7 mouse cellular contexts compared by ENCODE assay signal in genomic region chr4:3084021-3084545, GRCm38 (mm10).
DNase-seq lines count a peak whose midpoint lies in the region; ATAC-seq lines count a peak whose summit lies in the region.

No protein-coding gene starts in this region.

- H3K9ac ChIP-seq in lung, embryonic 16.5 days (ENCODE audit: low read length), result no peak overlapping the region
- H3K9ac ChIP-seq in heart, embryonic 14.5 days (ENCODE audit: low read length), result no peak overlapping the region

- peak; percentile 19; the same call in 1 of the 2 replicates for ATAC-seq in lung, embryonic 16.5 days (ENCODE audit: low read depth)
- peak; percentile 29; the same call in 1 of the 2 replicates for ATAC-seq in heart, embryonic 14.5 days (ENCODE audit: insufficient number of reproducible peaks, insufficient read depth, low FRiP score, low read depth)
- ATAC-seq in megakaryocyte progenitor cell, adult 5-6 weeks (replicated peaks; ENCODE audit: poor library complexity), result 0 out of 2 replicates have a peak, but pooled peaks have one; percentile 2

- no peaks in the 10 kb centered on the region for H3K4me1 ChIP-seq in lung, embryonic 16.5 days (replicated peaks; ENCODE audit: control insufficient read depth, insufficient read depth, low read length)
- H3K4me1 ChIP-seq in heart, embryonic 14.5 days (ENCODE audit: control insufficient read depth in 2 of 2, insufficient read depth in 2 of 2, low read length in 2 of 2), result no peaks in the 10 kb centered on the region

- H3K36me3 ChIP-seq in lung, embryonic 16.5 days (ENCODE audit: control insufficient read depth, insufficient read depth, low read length), result no peaks in the 10 kb centered on the region
- no peaks in the 10 kb centered on the region for H3K36me3 ChIP-seq in heart, embryonic 14.5 days (ENCODE audit: control insufficient read depth, insufficient read depth, low read length)

- WGBS in lung, embryonic 16.5 days, result 70% methylated on average over 3 of the region's 3 CpGs
- WGBS in heart, embryonic 14.5 days, result 53% methylated on average over 3 of the region's 3 CpGs

- H3K4me2 ChIP-seq in lung, embryonic 16.5 days (ENCODE audit: low read depth, low read length), result no peak overlapping the region
- no peak overlapping the region for H3K4me2 ChIP-seq in heart, embryonic 14.5 days (ENCODE audit: low read length)

- H3K27me3 ChIP-seq in lung, embryonic 16.5 days (ENCODE audit: control insufficient read depth, insufficient read depth, low read depth, low read length), result no peaks in the 10 kb centered on the region
- H3K27me3 ChIP-seq in heart, embryonic 14.5 days (ENCODE audit: control insufficient read depth, insufficient read depth, low read length), result no peaks in the 10 kb centered on the region

- H3K4me3 ChIP-seq in lung, embryonic 16.5 days (ENCODE audit: low read length), result no peak overlapping the region
- no peak overlapping the region for H3K4me3 ChIP-seq in heart, embryonic 14.5 days (ENCODE audit: control insufficient read depth in 1 of 2, insufficient read depth in 1 of 2, low read depth in 1 of 2, low read length in 2 of 2)

- no peak overlapping the region for H3K27ac ChIP-seq in lung, embryonic 16.5 days (ENCODE audit: low read length)
- no peak overlapping the region for H3K27ac ChIP-seq in heart, embryonic 14.5 days (replicated peaks in 1 of 2; ENCODE audit: control insufficient read depth in 1 of 2, insufficient read depth in 1 of 2, low read depth in 2 of 2, low read length in 2 of 2)

- DNase-seq in lung, postnatal 10 days, result no peak
- DNase-seq in embryo, embryonic 10.5 days (ENCODE audit: low spot score), result peak; percentile 14
- no peak for DNase-seq in layer of hippocampus, adult 18-20 months (ENCODE audit: low spot score in 2 of 2)
- no peak for DNase-seq in cerebellum, postnatal 36 days

- H3K9me3 ChIP-seq in lung, embryonic 16.5 days (ENCODE audit: control insufficient read depth, low read length), result peaks cover 57% of the 10 kb centered on the region
- H3K9me3 ChIP-seq in heart, embryonic 14.5 days (ENCODE audit: control insufficient read depth, low read length), result peaks cover 75% of the 10 kb centered on the region
